Mouse (Mus musculus): ENCODE results near the gene Klre1.
A peak's percentile ranks its signal among the peaks of the same experiment; 100 is the strongest.
"Not testable (repeated sequence)": the region's sequence is repeated elsewhere in the genome, so short reads cannot be mapped to it uniquely, and the experiment has no call there.

Klre1 gene

GRCm38 (mm10) chr6:129557298-129558023 lies 20.2 kb upstream of the Klre1 start:
- H3K27me3 ChIP-seq (ENCODE audit: control insufficient read depth, insufficient read depth, low read length, poor library complexity, severe bottlenecking): no peaks in the 10 kb centered on the region
- DNase-seq (ENCODE audit: low read depth, low spot score): no peak
- no peaks in the 10 kb centered on the region for H3K36me3 ChIP-seq (ENCODE audit: control insufficient read depth, insufficient read depth, low read length, poor library complexity, severe bottlenecking)

- peak; percentile 77 for DNase-seq (ENCODE audit: low read depth, low spot score)
- Histone ChIP-seq H3K36me3 (ENCODE audit: control insufficient read depth, insufficient read depth, low read length, poor library complexity, severe bottlenecking) (no peaks in the 10 kb centered on the region), H3K27me3 (ENCODE audit: control insufficient read depth, insufficient read depth, low read length, poor library complexity, severe bottlenecking) (no peaks in the 10 kb centered on the region)
Measured at GRCm38 (mm10) chr6:129558946-129559640, 18.6 kb upstream of the Klre1 start.

GRCm38 (mm10) chr6:129559641-129560027 lies 18.1 kb upstream of the Klre1 start:
- H3K36me3 ChIP-seq (ENCODE audit: control insufficient read depth, insufficient read depth, low read length, poor library complexity, severe bottlenecking): no peaks in the 10 kb centered on the region
- DNase-seq (ENCODE audit: low read depth, low spot score): no peak

GRCm38 (mm10) chr6:129565257-129565656 lies 12.4 kb upstream of the Klre1 start:
- Histone ChIP-seq H3K36me3 (ENCODE audit: control insufficient read depth, insufficient read depth, low read length, poor library complexity, severe bottlenecking) (no peaks in the 10 kb centered on the region), H3K27me3 (ENCODE audit: control insufficient read depth, insufficient read depth, low read length, poor library complexity, severe bottlenecking) (no peaks in the 10 kb centered on the region)
- DNase-seq (ENCODE audit: low read depth, low spot score): no peak

More at GRCm38 (mm10) chr6:129559641-129560027, 18.1 kb upstream of the Klre1 start:
- no peaks in the 10 kb centered on the region for H3K27me3 ChIP-seq (ENCODE audit: control insufficient read depth, insufficient read depth, low read length, poor library complexity, severe bottlenecking)

GRCm38 (mm10) chr6:129575315-129575714 lies 2.4 kb upstream of the Klre1 start:
- Histone ChIP-seq H3K27me3 (ENCODE audit: control insufficient read depth, insufficient read depth, low read length, poor library complexity, severe bottlenecking) (no peaks in the 10 kb centered on the region), H3K36me3 (ENCODE audit: control insufficient read depth, insufficient read depth, low read length, poor library complexity, severe bottlenecking) (no peaks in the 10 kb centered on the region)
- peak; percentile 36 for DNase-seq (ENCODE audit: low read depth, low spot score)

GRCm38 (mm10) chr6:129581274-129581673 lies 3.6 kb downstream of the Klre1 start:
- no peaks in the 10 kb centered on the region for H3K36me3 ChIP-seq (ENCODE audit: control insufficient read depth, insufficient read depth, low read length, poor library complexity, severe bottlenecking)
- no peaks in the 10 kb centered on the region for H3K27me3 ChIP-seq (ENCODE audit: control insufficient read depth, insufficient read depth, low read length, poor library complexity, severe bottlenecking)
- DNase-seq (ENCODE audit: low read depth, low spot score): peak; percentile 64

- DNase-seq (ENCODE audit: low read depth, low spot score): no peak
- Histone ChIP-seq H3K27me3 (ENCODE audit: control insufficient read depth, insufficient read depth, low read length, poor library complexity, severe bottlenecking) (no peaks in the 10 kb centered on the region), H3K36me3 (ENCODE audit: control insufficient read depth, insufficient read depth, low read length, poor library complexity, severe bottlenecking) (no peaks in the 10 kb centered on the region)
Measured at GRCm38 (mm10) chr6:129581896-129582295, 4.2 kb downstream of the Klre1 start.

- H3K27me3 ChIP-seq (ENCODE audit: control insufficient read depth, insufficient read depth, low read length, poor library complexity, severe bottlenecking): no peaks in the 10 kb centered on the region
Measured at GRCm38 (mm10) chr6:129583014-129583413, 5.3 kb downstream of the Klre1 start.

GRCm38 (mm10) chr6:129591508-129591907 lies 13.8 kb downstream of the Klre1 start, which contains the start of gene Klrd1:
Gene Klrd1 (plus strand): TSS chr6:129591782.
- H3K36me3 ChIP-seq (ENCODE audit: control insufficient read depth, insufficient read depth, low read length, poor library complexity, severe bottlenecking): no peaks in the 10 kb centered on the region
- peak; percentile 24 for DNase-seq (ENCODE audit: low read depth, low spot score)
- no peaks in the 10 kb centered on the region for H3K27me3 ChIP-seq (ENCODE audit: control insufficient read depth, insufficient read depth, low read length, poor library complexity, severe bottlenecking)

More at GRCm38 (mm10) chr6:129583014-129583413, 5.3 kb downstream of the Klre1 start:
- H3K36me3 ChIP-seq (ENCODE audit: control insufficient read depth, insufficient read depth, low read length, poor library complexity, severe bottlenecking): no peaks in the 10 kb centered on the region
- peak; percentile 26 for DNase-seq (ENCODE audit: low read depth, low spot score)

- no peaks in the 10 kb centered on the region for H3K27me3 ChIP-seq (ENCODE audit: control insufficient read depth, insufficient read depth, low read length, poor library complexity, severe bottlenecking)
- DNase-seq (ENCODE audit: low read depth, low spot score): peak; percentile 15
- no peaks in the 10 kb centered on the region for H3K36me3 ChIP-seq (ENCODE audit: control insufficient read depth, insufficient read depth, low read length, poor library complexity, severe bottlenecking)
Measured at GRCm38 (mm10) chr6:129608372-129608771, 30.7 kb downstream of the Klre1 start.

GRCm38 (mm10) chr6:129623735-129624134 lies 46.0 kb downstream of the Klre1 start, which contains the start of gene Klrk1:
Gene Klrk1 (minus strand): TSS chr6:129623864.
- Histone ChIP-seq H3K27me3 (ENCODE audit: control insufficient read depth, insufficient read depth, low read length, poor library complexity, severe bottlenecking) (no peaks in the 10 kb centered on the region), H3K36me3 (ENCODE audit: control insufficient read depth, insufficient read depth, low read length, poor library complexity, severe bottlenecking) (no peaks in the 10 kb centered on the region)
- DNase-seq (ENCODE audit: low read depth, low spot score): no peak

- not testable (repeated sequence) for DNase-seq (ENCODE audit: low read depth, low spot score); H3K36me3 ChIP-seq (ENCODE audit: control insufficient read depth, insufficient read depth, low read length, poor library complexity, severe bottlenecking); H3K27me3 ChIP-seq (ENCODE audit: control insufficient read depth, insufficient read depth, low read length, poor library complexity, severe bottlenecking)
Measured at GRCm38 (mm10) chr6:129631046-129631445, 53.3 kb downstream of the Klre1 start.

All from splenic B cell, adult 2 months (primary cell).